Mouse (Mus musculus) thymus, postnatal 36 days (tissue): Measurements from ENCODE around the gene Slc1a4.

Experiments used
- DNase-seq, 2 experiments: peaks; one replicate each; pipeline ENCODE4 v3.0.0; 2022; ENCODE audit warnings: mixed read lengths in 2 of 2

Gene Slc1a4

GRCm38 (mm10) chr11:20324006-20324405 is 8.5 kb downstream of the Slc1a4 start:
- no peak for DNase-seq

- DNase-seq: no peak
Measured at GRCm38 (mm10) chr11:20322366-20322765, 10.1 kb downstream of the Slc1a4 start.

GRCm38 (mm10) chr11:20320661-20321060 is 11.9 kb downstream of the Slc1a4 start:
- DNase-seq: no peak

GRCm38 (mm10) chr11:20318659-20319454 is 13.7 kb downstream of the Slc1a4 start:
- no peak for DNase-seq

- no peak for DNase-seq
Measured at GRCm38 (mm10) chr11:20313576-20313975, 18.9 kb downstream of the Slc1a4 start.

GRCm38 (mm10) chr11:20309044-20309443 is 23.5 kb downstream of the Slc1a4 start:
- DNase-seq: no peak

- DNase-seq: no peak
Measured at GRCm38 (mm10) chr11:20307409-20307808, 25.1 kb downstream of the Slc1a4 start.

GRCm38 (mm10) chr11:20305641-20306040 is 26.9 kb downstream of the Slc1a4 start:
- no peak for DNase-seq

- peak; percentile 19 to 28 for DNase-seq
Measured at GRCm38 (mm10) chr11:20304341-20304740, 28.2 kb downstream of the Slc1a4 start.

GRCm38 (mm10) chr11:20301332-20301731 is 31.2 kb downstream of the Slc1a4 start:
- no peak for DNase-seq

- DNase-seq: no peak
Measured at GRCm38 (mm10) chr11:20300850-20301249, 31.7 kb downstream of the Slc1a4 start.

- DNase-seq: no peak
Measured at GRCm38 (mm10) chr11:20299900-20300299, 32.6 kb downstream of the Slc1a4 start.

GRCm38 (mm10) chr11:20284463-20284862 is 48.0 kb downstream of the Slc1a4 start:
- DNase-seq: no peak

GRCm38 (mm10) chr11:20282601-20283219 is 49.8 kb downstream of the Slc1a4 start:
- no peak for DNase-seq

GRCm38 (mm10) chr11:20280982-20281381 is 51.5 kb downstream of the Slc1a4 start:
- DNase-seq: no peak

GRCm38 (mm10) chr11:20278702-20279101 is 53.8 kb downstream of the Slc1a4 start:
- DNase-seq: no peak

GRCm38 (mm10) chr11:20277106-20277505 is 55.4 kb downstream of the Slc1a4 start:
- no peak for DNase-seq

- DNase-seq: no peak
Measured at GRCm38 (mm10) chr11:20275974-20276373, 56.5 kb downstream of the Slc1a4 start.

- DNase-seq: no peak
Measured at GRCm38 (mm10) chr11:20269885-20270284, 62.6 kb downstream of the Slc1a4 start.

- no peak for DNase-seq
Measured at GRCm38 (mm10) chr11:20262628-20263380, 69.7 kb downstream of the Slc1a4 start.

GRCm38 (mm10) chr11:20254791-20255190 is 77.7 kb downstream of the Slc1a4 start:
- no peak for DNase-seq

GRCm38 (mm10) chr11:20253088-20253487 is 79.4 kb downstream of the Slc1a4 start:
- no peak for DNase-seq
